Mouse (Mus musculus) limb, embryonic 15.5 days (tissue): ENCODE measurements around the gene Uox. TPM values are rescaled to one million over a fixed set of nuclear protein-coding genes. Genes with fewer than 3 reads are reported as not detected.

Experiments
- ATAC-seq: fragments of 200-750 bp; cut with Nextera tagmentation; 2 replicates; pipeline ENCODE4 v1.8.0; 2017; ENCODE audit warnings: low read depth, moderate TSS enrichment; ENCODE audit not compliant: insufficient number of reproducible peaks, low FRiP score, low TSS enrichment
- H3K27ac ChIP-seq: fragments of 300-500 bp; sonication (generic); 2 replicates; pipeline ENCODE4 v1.5.1; 2015; ENCODE audit warnings: moderate library complexity, mild to moderate bottlenecking, inconsistent platforms
- H3K27me3 ChIP-seq: fragments of 300-500 bp; sonication (generic); 2 replicates; pipeline ENCODE4 v1.6.1; 2015; ENCODE audit warnings: inconsistent platforms
- H3K36me3 ChIP-seq: fragments of 300-500 bp; sonication (generic); 2 replicates; pipeline ENCODE4 v1.6.1; 2015; ENCODE audit warnings: inconsistent platforms
- H3K4me1 ChIP-seq: fragments of 300-500 bp; sonication (generic); 2 replicates; pipeline ENCODE4 v1.6.1; 2015; ENCODE audit warnings: inconsistent platforms
- H3K4me2 ChIP-seq: fragments of 300-500 bp; sonication (generic); 2 replicates; pipeline ENCODE4 v1.6.1; 2015; ENCODE audit warnings: mild to moderate bottlenecking, inconsistent platforms
- H3K4me3 ChIP-seq: fragments of 300-500 bp; sonication (generic); 2 replicates; pipeline ENCODE4 v1.5.1; 2015; ENCODE audit warnings: mild to moderate bottlenecking, inconsistent platforms
- H3K9ac ChIP-seq: fragments of 300-500 bp; sonication (generic); 2 replicates; pipeline ENCODE4 v1.6.1; 2015; ENCODE audit warnings: inconsistent platforms
- H3K9me3 ChIP-seq: fragments of 300-500 bp; sonication (generic); 2 replicates; pipeline ENCODE4 v1.6.1; 2016; ENCODE audit warnings: inconsistent platforms
- WGBS: fragments of 180-500 bp; shearing (Covaris S2); methylation state at CpG from one replicate; pipeline ENCODE4 v1.1.7; 2015; 5-methylcytosine and 5-hydroxymethylcytosine counted together
- polyA plus RNA-seq: library from polyadenylated mRNA; unstranded; fragments of >200 nt; fragmentation: Nextera tagmentation; extraction: Ambion mirVana; gene quantifications from 2 replicates; pipeline ENCODE4 v1.2.1, GENCODE M21; 2015

Uox gene
- polyA plus RNA-seq, 1 experiment from 2014 or later, result 1.2 TPM

GRCm38 (mm10) chr3:146611261-146611660, 41.0 kb downstream of the Uox start:
- H3K4me3 ChIP-seq, result no peak overlapping the region
- H3K4me1 ChIP-seq, result no peaks in the 10 kb centered on the region
- H3K27me3 ChIP-seq, result no peaks in the 10 kb centered on the region
- H3K9me3 ChIP-seq, result no peaks in the 10 kb centered on the region
- ATAC-seq, result no peak
- H3K4me2 ChIP-seq, result no peak overlapping the region
- H3K36me3 ChIP-seq, result no peaks in the 10 kb centered on the region
- no peak overlapping the region for H3K9ac ChIP-seq
- WGBS, result 86% methylated on average over 4 of the region's 4 CpGs
- no peak overlapping the region for H3K27ac ChIP-seq

GRCm38 (mm10) chr3:146611821-146612220, 41.6 kb downstream of the Uox start:
- Histone ChIP-seq H3K9ac (no peak overlapping the region), H3K27me3 (no peaks in the 10 kb centered on the region), H3K4me2 (no peak overlapping the region), H3K27ac (no peak overlapping the region), H3K36me3 (no peaks in the 10 kb centered on the region), H3K4me3 (no peak overlapping the region), H3K9me3 (no peaks in the 10 kb centered on the region), H3K4me1 (no peaks in the 10 kb centered on the region)
- WGBS, result 67% methylated on average over 4 of the region's 4 CpGs
- no peak for ATAC-seq

GRCm38 (mm10) chr3:146615496-146615895, 45.3 kb downstream of the Uox start, which contains the start of gene Dnase2b:
Gene Dnase2b (minus strand): TSS chr3:146615596.
- Histone ChIP-seq H3K27me3 (no peaks in the 10 kb centered on the region), H3K9me3 (no peaks in the 10 kb centered on the region), H3K27ac (no peak within 1 kb of the TSS), H3K36me3 (no peaks in the 10 kb centered on the region), H3K4me2 (no peak within 1 kb of the TSS), H3K9ac (no peak within 1 kb of the TSS), H3K4me3 (no peak within 1 kb of the TSS), H3K4me1 (no peaks in the 10 kb centered on the region)
- WGBS, result 95% methylated on average over 4 of the region's 4 CpGs
- no peak for ATAC-seq

- 76% methylated on average over 5 of the region's 5 CpGs for WGBS
- Histone ChIP-seq H3K9ac (no peak overlapping the region), H3K27me3 (no peaks in the 10 kb centered on the region), H3K27ac (no peak overlapping the region), H3K4me3 (no peak overlapping the region), H3K9me3 (no peaks in the 10 kb centered on the region), H3K4me1 (no peaks in the 10 kb centered on the region), H3K4me2 (no peak overlapping the region), H3K36me3 (no peaks in the 10 kb centered on the region)
- no peak for ATAC-seq
Measured at GRCm38 (mm10) chr3:146616533-146617283, 46.5 kb downstream of the Uox start.

- Histone ChIP-seq H3K4me1 (no peaks in the 10 kb centered on the region), H3K4me2 (no peak overlapping the region), H3K36me3 (no peaks in the 10 kb centered on the region), H3K27ac (no peak overlapping the region), H3K9me3 (no peaks in the 10 kb centered on the region), H3K27me3 (no peaks in the 10 kb centered on the region), H3K9ac (no peak overlapping the region), H3K4me3 (no peak overlapping the region)
- ATAC-seq, result no peak
Measured at GRCm38 (mm10) chr3:146617946-146618345, 47.7 kb downstream of the Uox start.

- Histone ChIP-seq H3K36me3 (no peaks in the 10 kb centered on the region), H3K27me3 (no peaks in the 10 kb centered on the region), H3K9ac (no peak overlapping the region), H3K4me3 (no peak overlapping the region), H3K9me3 (no peaks in the 10 kb centered on the region), H3K4me1 (no peaks in the 10 kb centered on the region), H3K27ac (no peak overlapping the region), H3K4me2 (no peak overlapping the region)
- ATAC-seq, result no peak
- 80% methylated on average over 4 of the region's 4 CpGs for WGBS
Measured at GRCm38 (mm10) chr3:146618357-146618756, 48.1 kb downstream of the Uox start.

GRCm38 (mm10) chr3:146620101-146620500, 49.9 kb downstream of the Uox start:
- Histone ChIP-seq H3K27me3 (no peaks in the 10 kb centered on the region), H3K36me3 (no peaks in the 10 kb centered on the region), H3K9ac (no peak overlapping the region), H3K4me1 (no peaks in the 10 kb centered on the region), H3K9me3 (no peaks in the 10 kb centered on the region), H3K4me2 (no peak overlapping the region), H3K4me3 (no peak overlapping the region), H3K27ac (no peak overlapping the region)
- no peak for ATAC-seq
- WGBS, result 85% methylated on average over 10 of the region's 10 CpGs

- WGBS, result 85% methylated on average over 14 of the region's 14 CpGs
- Histone ChIP-seq H3K27ac (no peak overlapping the region), H3K36me3 (no peaks in the 10 kb centered on the region), H3K4me1 (no peaks in the 10 kb centered on the region), H3K4me2 (no peak overlapping the region), H3K27me3 (no peaks in the 10 kb centered on the region), H3K9ac (no peak overlapping the region), H3K4me3 (no peak overlapping the region), H3K9me3 (no peaks in the 10 kb centered on the region)
- ATAC-seq, result no peak
Measured at GRCm38 (mm10) chr3:146620555-146621249, 50.5 kb downstream of the Uox start.

GRCm38 (mm10) chr3:146621966-146622365, 51.7 kb downstream of the Uox start:
- no peak overlapping the region for H3K9ac ChIP-seq
- no peak overlapping the region for H3K4me2 ChIP-seq
- no peak overlapping the region for H3K27ac ChIP-seq
- no peaks in the 10 kb centered on the region for H3K27me3 ChIP-seq
- no peak for ATAC-seq
- no peaks in the 10 kb centered on the region for H3K36me3 ChIP-seq
- 83% methylated on average over 11 of the region's 11 CpGs for WGBS
- no peaks in the 10 kb centered on the region for H3K9me3 ChIP-seq
- no peaks in the 10 kb centered on the region for H3K4me1 ChIP-seq
- no peak overlapping the region for H3K4me3 ChIP-seq

- no peak for ATAC-seq
- 85% methylated on average over 4 of the region's 4 CpGs for WGBS
- Histone ChIP-seq H3K9ac (no peak overlapping the region), H3K27ac (no peak overlapping the region), H3K4me1 (no peaks in the 10 kb centered on the region), H3K4me3 (no peak overlapping the region), H3K9me3 (no peaks in the 10 kb centered on the region), H3K27me3 (no peaks in the 10 kb centered on the region), H3K36me3 (no peaks in the 10 kb centered on the region), H3K4me2 (no peak overlapping the region)
Measured at GRCm38 (mm10) chr3:146625766-146626165, 55.5 kb downstream of the Uox start.

- ATAC-seq, result no peak
- Histone ChIP-seq H3K4me3 (no peak overlapping the region), H3K4me2 (no peak overlapping the region), H3K9ac (no peak overlapping the region), H3K4me1 (no peaks in the 10 kb centered on the region), H3K27me3 (no peaks in the 10 kb centered on the region), H3K27ac (no peak overlapping the region), H3K9me3 (no peaks in the 10 kb centered on the region), H3K36me3 (no peaks in the 10 kb centered on the region)
- WGBS, result 77% methylated on average over 8 of the region's 8 CpGs
Measured at GRCm38 (mm10) chr3:146628227-146628982, 58.2 kb downstream of the Uox start.

GRCm38 (mm10) chr3:146632506-146632905, 62.3 kb downstream of the Uox start:
- Histone ChIP-seq H3K27me3 (no peaks in the 10 kb centered on the region), H3K4me2 (no peak overlapping the region), H3K4me3 (no peak overlapping the region), H3K4me1 (no peaks in the 10 kb centered on the region), H3K9me3 (no peaks in the 10 kb centered on the region), H3K9ac (no peak overlapping the region), H3K27ac (no peak overlapping the region), H3K36me3 (no peaks in the 10 kb centered on the region)
- no peak for ATAC-seq
- 82% methylated on average over 5 of the region's 5 CpGs for WGBS
